Comparison of ENCODE assay signal across 9 mouse cellular contexts in the genomic region with DNA sequence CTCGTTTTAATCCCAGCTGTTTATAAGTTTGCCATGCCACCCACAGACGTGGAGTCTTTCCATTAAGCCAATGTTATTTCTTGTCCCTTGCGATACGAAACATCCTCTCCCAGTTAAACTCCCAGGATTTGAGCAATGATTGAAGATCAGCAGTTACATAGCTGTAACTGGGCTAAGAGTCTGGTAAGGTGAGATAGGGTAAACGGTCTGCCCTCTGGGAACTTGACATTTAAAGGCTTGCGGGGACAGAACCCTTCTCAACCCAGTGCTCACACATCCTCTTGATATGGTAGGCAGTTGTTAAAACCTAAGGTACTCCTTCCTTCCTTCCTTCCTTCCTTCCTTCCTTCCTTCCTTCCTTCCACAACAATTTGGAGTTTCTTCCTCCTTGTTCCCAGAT.
DNase-seq lines count a peak whose midpoint lies in the region; ATAC-seq lines count a peak whose summit lies in the region.
"Had no signal": no experiment of that assay in that cellular context is flagged by ENCODE, and none has a peak within 500 bp of the region (broad histone marks: within the 10 kb centered on the region; RNA-seq: fewer than 3 reads in every experiment).

No protein-coding gene starts in this region.

- H3K4me1 ChIP-seq in kidney, embryonic 15.5 days, result peaks cover 38% of the 10 kb centered on the region
- H3K4me1 ChIP-seq in embryonic facial prominence, embryonic 12.5 days, result peaks cover 26% of the 10 kb centered on the region
- H3K4me1 ChIP-seq in hindbrain, embryonic 16.5 days (ENCODE audit: control insufficient read depth, insufficient read depth, low read depth, low read length), result peaks cover 4% of the 10 kb centered on the region; the same call in 1 of the 2 replicates
- H3K4me1 ChIP-seq in midbrain, embryonic 16.5 days (ENCODE audit: control insufficient read depth, insufficient read depth, low read length), result peaks cover 13% of the 10 kb centered on the region

- H3K4me3 ChIP-seq in kidney, embryonic 15.5 days (replicated peaks), result peak overlapping the region; percentile 78
- H3K4me3 ChIP-seq in embryonic facial prominence, embryonic 12.5 days, result no peak overlapping the region
- peak overlapping the region; percentile 79; the same call in 1 of the 2 replicates for H3K4me3 ChIP-seq in hindbrain, embryonic 16.5 days (ENCODE audit: low read length)
- peak overlapping the region; percentile 54; the same call in 1 of the 2 replicates for H3K4me3 ChIP-seq in midbrain, embryonic 16.5 days (ENCODE audit: low read depth, low read length)

- no peak for ATAC-seq in kidney, embryonic 15.5 days (replicated peaks; ENCODE audit: low FRiP score)
- ATAC-seq in embryonic facial prominence, embryonic 12.5 days (ENCODE audit: insufficient number of reproducible peaks, insufficient read depth, low FRiP score, low TSS enrichment), result no peak
- ATAC-seq in hindbrain, embryonic 16.5 days, result no peak
- no peak for ATAC-seq in midbrain, embryonic 16.5 days

- H3K36me3 ChIP-seq in kidney, embryonic 15.5 days, result no peaks in the 10 kb centered on the region
- H3K36me3 ChIP-seq in embryonic facial prominence, embryonic 12.5 days, result no peaks in the 10 kb centered on the region
- no peaks in the 10 kb centered on the region for H3K36me3 ChIP-seq in hindbrain, embryonic 16.5 days (ENCODE audit: control insufficient read depth, insufficient read depth, low read length)
- H3K36me3 ChIP-seq in midbrain, embryonic 16.5 days (ENCODE audit: control insufficient read depth, insufficient read depth, low read length), result no peaks in the 10 kb centered on the region
- H3K36me3 ChIP-seq: liver, embryonic 13.5 days had no signal

- H3K9ac ChIP-seq in kidney, embryonic 15.5 days, result no peak overlapping the region
- H3K9ac ChIP-seq in embryonic facial prominence, embryonic 12.5 days, result no peak overlapping the region
- H3K9ac ChIP-seq in hindbrain, embryonic 16.5 days (ENCODE audit: low read depth, low read length), result no peak overlapping the region
- no peak overlapping the region for H3K9ac ChIP-seq in midbrain, embryonic 16.5 days (ENCODE audit: low read depth, low read length)
- H3K9ac ChIP-seq: liver, embryonic 13.5 days had no signal

- no peaks in the 10 kb centered on the region for H3K27me3 ChIP-seq in kidney, embryonic 15.5 days
- no peaks in the 10 kb centered on the region for H3K27me3 ChIP-seq in embryonic facial prominence, embryonic 12.5 days
- no peaks in the 10 kb centered on the region for H3K27me3 ChIP-seq in hindbrain, embryonic 16.5 days (replicated peaks; ENCODE audit: control insufficient read depth, insufficient read depth, low read length)
- no peaks in the 10 kb centered on the region for H3K27me3 ChIP-seq in midbrain, embryonic 16.5 days (ENCODE audit: control insufficient read depth, insufficient read depth, low read depth, low read length)

- no peak overlapping the region for H3K27ac ChIP-seq in kidney, embryonic 15.5 days
- H3K27ac ChIP-seq in embryonic facial prominence, embryonic 12.5 days, result no peak overlapping the region
- no peak overlapping the region for H3K27ac ChIP-seq in hindbrain, embryonic 16.5 days (ENCODE audit: low read depth, low read length)
- H3K27ac ChIP-seq in midbrain, embryonic 16.5 days (ENCODE audit: low read length), result no peak overlapping the region
- H3K27ac ChIP-seq: liver, embryonic 13.5 days had no signal

- H3K9me3 ChIP-seq in kidney, embryonic 15.5 days (replicated peaks), result no peaks in the 10 kb centered on the region
- no peaks in the 10 kb centered on the region for H3K9me3 ChIP-seq in embryonic facial prominence, embryonic 12.5 days
- no peaks in the 10 kb centered on the region for H3K9me3 ChIP-seq in hindbrain, embryonic 16.5 days (ENCODE audit: control insufficient read depth, low read length)
- H3K9me3 ChIP-seq in midbrain, embryonic 16.5 days (replicated peaks; ENCODE audit: control insufficient read depth, low read length, poor library complexity, severe bottlenecking), result no peaks in the 10 kb centered on the region
- H3K9me3 ChIP-seq: liver, embryonic 13.5 days had no signal

- DNase-seq in kidney, postnatal 25 days, result no peak
- no peak for DNase-seq in B cell, adult 2 months
- DNase-seq in layer of hippocampus, adult 9-10 months (ENCODE audit: low spot score), result no peak
- no peak for DNase-seq in cerebellum, postnatal 14 days
- DNase-seq: liver, embryonic 13.5 days had no signal

- WGBS in kidney, embryonic 15.5 days, result 36% methylated on average over 6 of the region's 6 CpGs
- WGBS in embryonic facial prominence, embryonic 12.5 days, result 46% methylated on average over 6 of the region's 6 CpGs
- 54% methylated on average over 6 of the region's 6 CpGs for WGBS in hindbrain, embryonic 16.5 days
- 63% methylated on average over 6 of the region's 6 CpGs for WGBS in midbrain, embryonic 16.5 days

- peak overlapping the region; percentile 100 for H3K4me2 ChIP-seq in kidney, embryonic 15.5 days
- peak overlapping the region; percentile 96 for H3K4me2 ChIP-seq in embryonic facial prominence, embryonic 12.5 days (replicated peaks)
- peak overlapping the region; percentile 98 for H3K4me2 ChIP-seq in hindbrain, embryonic 16.5 days (ENCODE audit: low read length)
- H3K4me2 ChIP-seq in midbrain, embryonic 16.5 days (ENCODE audit: low read length), result peak overlapping the region; percentile 99
